Mouse (Mus musculus) brain, adult 2 months (tissue): ENCODE data around the gene Sulf2.
"Not testable (repeated sequence)": the region's sequence is repeated elsewhere in the genome, so short reads cannot be mapped to it uniquely, and the experiment has no call there.

Experiments used
- DNase-seq: peaks from one replicate; pipeline ENCODE4 v3.0.0; 2011; ENCODE audit warnings: low read depth, low spot score

The Sulf2 gene

GRCm38 (mm10) chr2:166086457-166087233 lies 68.8 kb downstream of the Sulf2 start:
- no peak for DNase-seq

DNA sequence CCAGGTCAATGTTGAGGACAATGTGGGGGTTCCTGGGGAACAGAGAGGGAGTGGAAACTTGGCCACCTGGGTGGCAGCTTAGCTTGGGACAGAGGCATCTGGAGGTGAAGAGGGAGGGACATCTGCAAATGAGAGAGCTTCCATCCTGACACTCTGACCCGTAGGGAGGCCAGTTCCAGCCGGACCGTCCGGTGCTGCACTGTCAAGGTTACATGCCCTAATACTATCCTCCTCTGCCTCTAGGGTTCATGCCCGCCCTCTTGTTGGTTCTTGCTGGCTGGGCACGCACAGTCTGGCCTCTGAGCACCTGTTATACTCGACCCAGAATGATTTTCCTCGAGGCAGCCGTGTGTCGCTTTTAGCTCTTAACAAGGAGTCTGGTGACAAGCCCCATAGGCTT lies 69.7 kb downstream of the Sulf2 start:
- DNase-seq: no peak

DNA sequence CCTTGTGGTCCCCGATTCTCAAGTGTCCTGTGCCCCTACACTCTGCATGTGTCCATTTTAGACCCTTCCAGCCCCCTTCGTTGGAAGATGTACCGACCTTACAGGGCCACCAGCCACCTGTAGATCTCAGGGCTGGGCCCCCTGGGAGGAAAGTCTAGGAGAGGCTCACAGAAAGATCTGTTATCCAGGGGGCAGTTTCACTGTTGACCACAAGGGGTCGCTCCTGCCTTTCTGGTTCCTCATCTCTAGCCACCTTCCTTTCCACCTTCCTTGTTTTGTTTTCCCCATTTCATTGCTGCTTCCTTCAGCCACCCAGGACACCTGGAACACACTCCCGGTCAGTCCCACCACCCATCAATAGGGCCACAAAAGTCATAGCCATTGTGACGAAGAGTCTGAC lies 70.5 kb downstream of the Sulf2 start:
- not testable (repeated sequence) for DNase-seq

- DNase-seq: no peak
These were observed 71.4 kb downstream of the Sulf2 start for GRCm38 (mm10) chr2:166084111-166084510.

GRCm38 (mm10) chr2:166083542-166084031 lies 71.9 kb downstream of the Sulf2 start:
- no peak for DNase-seq

DNA sequence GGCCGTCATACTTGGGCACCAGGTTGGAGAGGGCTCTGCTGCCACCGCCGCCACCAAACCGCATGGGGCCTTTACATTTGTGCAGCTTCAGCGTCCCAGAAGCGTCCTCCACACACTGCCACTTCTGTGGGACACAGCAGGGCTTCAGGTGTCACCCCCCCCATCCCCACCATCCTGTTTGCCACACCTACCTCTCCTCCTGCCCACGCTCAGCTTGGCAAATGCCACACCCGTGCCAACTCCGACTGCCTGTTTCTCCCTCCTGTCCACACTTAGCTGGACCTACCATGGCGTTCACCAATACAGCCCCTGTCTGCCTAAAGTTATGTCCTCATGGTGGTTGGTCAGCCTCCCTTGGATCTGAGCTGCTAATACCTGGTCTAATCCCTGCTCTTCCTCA lies 72.8 kb downstream of the Sulf2 start:
- no peak for DNase-seq

DNA sequence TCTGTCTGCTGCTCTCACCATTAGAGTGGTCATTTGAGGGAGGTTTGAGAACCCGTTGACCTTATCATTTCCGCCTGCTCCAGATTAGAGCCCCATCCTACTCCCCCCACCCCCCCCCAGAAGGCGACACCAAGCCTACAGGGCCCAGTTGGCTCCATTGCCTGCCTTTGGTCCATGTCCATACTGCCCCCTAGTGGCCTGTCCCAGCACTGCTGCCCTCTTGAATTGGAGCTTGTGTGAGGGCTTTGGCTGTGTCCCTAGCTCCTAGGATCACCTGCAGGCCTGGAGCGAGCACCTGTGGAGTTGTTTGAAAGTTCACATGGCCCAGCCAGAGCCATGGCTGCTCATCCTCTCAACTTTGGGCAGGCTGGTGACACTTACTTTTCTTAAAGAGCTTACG lies 73.3 kb downstream of the Sulf2 start:
- DNase-seq: peak; percentile 81

DNA sequence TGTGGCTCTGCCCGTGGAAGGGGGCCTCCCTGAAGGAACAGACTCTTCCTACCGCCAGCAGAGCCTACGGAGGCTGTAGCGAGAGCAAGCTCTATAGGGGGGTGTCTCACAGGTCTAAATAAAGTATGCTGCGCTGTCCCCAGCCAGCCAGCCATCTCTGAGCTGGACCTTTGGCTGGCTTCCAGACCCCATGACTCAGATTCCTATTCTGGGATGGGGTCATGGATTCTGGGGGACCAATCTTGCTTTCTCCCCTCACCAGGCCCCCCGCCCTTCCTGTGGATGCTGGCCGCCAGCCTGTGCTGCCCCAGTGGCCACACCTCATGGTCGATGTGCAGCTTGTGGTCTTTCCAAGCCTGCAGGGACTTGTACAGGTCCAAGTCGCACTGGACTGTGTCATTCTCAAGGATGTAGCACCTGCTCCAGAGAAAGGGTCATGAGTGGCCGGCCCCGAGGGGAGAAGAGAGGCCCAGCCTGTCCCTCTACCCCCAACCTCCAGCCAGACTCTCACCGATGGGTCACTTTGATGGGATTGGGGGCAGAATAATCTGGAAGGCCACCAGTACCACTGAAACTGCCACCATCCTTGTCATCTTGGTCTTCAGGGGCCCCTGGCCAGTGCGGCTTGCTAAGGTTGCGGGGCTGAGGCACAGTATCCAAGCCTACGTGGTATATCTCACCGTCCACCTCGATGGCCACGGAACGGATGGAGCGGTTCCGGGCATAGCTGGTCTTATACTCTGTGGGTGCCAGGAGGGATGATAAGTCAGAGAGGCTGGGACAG lies 74.3 kb downstream of the Sulf2 start:
- peak; percentile 33 for DNase-seq

GRCm38 (mm10) chr2:166079961-166080885 lies 75.2 kb downstream of the Sulf2 start:
- peak; percentile 40 for DNase-seq

GRCm38 (mm10) chr2:166079231-166079630 lies 76.2 kb downstream of the Sulf2 start:
- DNase-seq: no peak

- no peak for DNase-seq
These were observed 78.1 kb downstream of the Sulf2 start for GRCm38 (mm10) chr2:166077371-166077770.

GRCm38 (mm10) chr2:166074322-166074721 lies 81.1 kb downstream of the Sulf2 start:
- DNase-seq: no peak

DNA sequence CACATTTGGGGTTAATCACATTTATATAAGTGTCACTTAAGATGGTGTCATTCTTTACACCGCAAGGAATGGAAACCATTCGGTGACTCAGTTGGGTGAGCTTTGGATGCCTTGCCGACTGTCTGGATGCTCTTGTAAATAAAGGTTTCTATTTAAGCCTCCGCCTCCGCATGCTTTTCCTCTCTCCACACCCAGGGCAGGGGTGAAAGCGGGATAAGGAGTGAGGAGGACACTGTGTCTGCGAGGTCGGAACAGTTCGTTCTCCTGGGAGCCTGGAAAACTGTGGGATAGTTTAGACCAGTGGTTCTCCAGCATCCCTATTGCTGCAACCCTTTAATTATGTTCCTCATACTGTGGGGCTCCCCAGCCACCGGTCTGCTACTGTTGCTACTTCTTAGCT lies 82.4 kb downstream of the Sulf2 start:
- peak; percentile 66 for DNase-seq

DNA sequence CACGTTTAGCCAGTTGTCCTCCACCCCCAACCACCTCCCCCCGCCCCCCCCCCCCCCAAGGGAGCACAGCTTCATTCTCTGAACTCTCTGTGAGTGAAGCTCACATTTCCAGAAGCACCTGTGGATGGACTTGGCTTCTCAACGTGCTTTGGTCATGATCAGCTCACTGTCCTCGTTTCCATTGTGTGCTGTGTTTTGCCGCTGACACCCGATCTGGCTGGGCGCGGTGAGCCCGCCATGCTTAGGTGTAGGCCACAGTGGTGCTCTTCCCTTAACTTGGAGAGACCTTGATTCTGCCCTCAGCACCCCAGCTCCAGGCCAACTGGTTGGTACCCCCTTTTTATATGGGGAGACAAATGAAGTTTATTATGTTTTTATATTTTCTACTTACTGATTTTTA lies 83.6 kb downstream of the Sulf2 start:
- DNase-seq: no peak

GRCm38 (mm10) chr2:166071481-166071880 lies 84.0 kb downstream of the Sulf2 start:
- DNase-seq: no peak

DNA sequence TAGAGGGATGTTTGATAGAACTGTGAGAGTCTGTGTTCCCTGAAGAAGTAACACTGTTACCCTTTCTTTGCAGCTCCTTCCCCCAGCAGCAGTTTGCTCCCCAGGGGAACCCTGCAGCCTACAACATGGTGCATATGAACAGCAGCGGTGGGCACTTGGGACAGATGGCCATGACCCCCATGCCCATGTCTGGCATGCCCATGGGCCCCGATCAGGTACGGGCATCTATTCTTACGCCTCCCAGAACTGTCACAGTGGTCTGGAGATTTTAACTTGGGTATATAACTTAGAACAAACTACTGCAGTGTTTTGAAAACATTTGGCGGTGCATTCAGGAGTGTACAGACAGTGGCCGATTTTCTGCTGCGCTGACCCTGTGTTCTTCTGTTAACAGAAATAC lies 85.7 kb downstream of the Sulf2 start:
- no peak for DNase-seq

- DNase-seq: peak; percentile 31
These were observed 86.3 kb downstream of the Sulf2 start for GRCm38 (mm10) chr2:166069164-166069563.

GRCm38 (mm10) chr2:166068261-166068660 lies 87.2 kb downstream of the Sulf2 start:
- no peak for DNase-seq

- DNase-seq: no peak
These were observed 89.0 kb downstream of the Sulf2 start for GRCm38 (mm10) chr2:166066434-166066833.

DNA sequence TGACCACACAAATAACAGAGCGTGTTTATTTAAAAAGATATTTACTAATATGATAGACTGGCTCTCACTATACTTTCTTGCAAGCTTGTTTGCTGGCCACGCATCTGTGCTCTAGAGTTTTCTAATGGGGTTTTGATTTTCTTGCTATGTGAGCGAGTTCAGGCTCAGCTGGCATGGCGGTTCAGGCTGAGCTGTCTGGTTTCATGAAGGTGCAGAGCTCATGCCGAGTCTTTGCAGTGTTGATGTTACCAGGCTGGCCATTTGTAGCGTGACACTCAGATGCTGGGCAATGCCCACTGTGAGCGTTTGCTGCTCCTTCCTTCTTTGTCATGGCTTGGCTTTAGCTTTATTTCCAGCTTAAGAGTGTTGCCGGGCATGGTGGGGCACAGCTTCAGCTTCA lies 93.0 kb downstream of the Sulf2 start:
- no peak for DNase-seq

DNA sequence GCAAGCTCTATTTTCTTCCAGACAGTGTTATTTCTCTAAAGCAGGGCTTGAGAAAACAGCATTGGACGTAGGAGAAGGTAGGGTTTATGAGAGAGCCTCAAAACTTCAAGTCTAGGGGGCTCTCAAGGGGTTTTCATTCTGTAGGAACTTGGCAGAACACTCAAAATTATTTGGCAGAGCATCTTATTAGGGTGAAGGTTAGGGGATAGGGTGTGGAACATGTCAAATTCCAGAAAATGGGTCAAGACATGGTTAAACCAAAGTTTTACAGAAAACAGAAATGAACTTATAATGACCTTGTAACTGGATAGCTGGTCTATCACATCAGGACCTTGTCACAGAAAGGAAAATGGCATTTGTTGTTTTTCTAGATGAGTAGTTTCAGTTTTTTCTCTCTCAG lies 93.5 kb downstream of the Sulf2 start:
- no peak for DNase-seq
